Mouse (Mus musculus): ENCODE measurements around the gene Gm3298. TPM values are rescaled to one million over a fixed set of nuclear protein-coding genes. Genes with fewer than 3 reads are reported as not detected.

Gene Gm3298
- total RNA-seq (2023; ENCODE audit: inconsistent age) = not detected in 4 replicates

DNA sequence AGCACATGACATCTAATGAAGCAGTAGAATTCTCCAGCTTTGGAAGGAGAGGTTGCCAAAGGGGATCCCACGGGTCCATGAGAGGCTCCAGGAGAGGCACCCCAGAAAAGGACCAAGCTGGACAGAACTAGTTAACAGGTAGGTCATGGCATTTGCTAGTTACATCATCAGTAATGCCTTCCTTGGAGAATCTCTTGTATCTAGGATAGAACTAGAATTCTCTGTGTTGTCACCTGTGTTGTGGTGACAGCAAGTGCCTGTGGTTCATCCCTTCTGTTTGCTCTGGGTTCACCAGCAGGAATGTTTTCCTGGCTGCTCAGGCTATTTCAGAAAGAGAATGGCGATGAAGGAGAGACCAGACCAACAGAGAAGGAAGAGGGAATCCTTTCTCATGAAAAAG lies at the start of gene Gm3298:
Gene Gm3298 (plus strand): TSS at position 301 of the 400 bp plus-strand sequence.

DNA sequence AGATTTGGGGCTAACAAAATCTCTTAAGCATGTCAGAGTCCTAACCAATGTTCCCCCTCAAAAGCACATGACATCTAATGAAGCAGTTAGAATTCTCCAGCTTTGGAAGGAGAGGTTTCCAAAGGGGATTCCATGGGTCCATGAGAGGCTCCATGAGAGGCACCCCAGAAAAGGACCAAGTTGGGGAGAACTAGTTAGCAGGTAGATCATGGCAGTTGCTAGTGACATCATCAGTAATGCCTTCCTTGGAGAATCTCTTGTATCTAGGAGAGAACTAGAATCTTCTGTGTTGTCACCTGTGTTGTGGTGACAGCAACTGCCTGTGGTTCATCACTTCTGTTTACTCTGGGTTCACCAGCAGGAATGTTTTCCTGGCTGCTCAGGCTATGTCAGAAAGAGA lies 32.1 kb upstream of the Gm3298 start, which contains the start of gene Gm8297:
Gene Gm8297 (plus strand): TSS at position 301 of the 400 bp plus-strand sequence.

DNA sequence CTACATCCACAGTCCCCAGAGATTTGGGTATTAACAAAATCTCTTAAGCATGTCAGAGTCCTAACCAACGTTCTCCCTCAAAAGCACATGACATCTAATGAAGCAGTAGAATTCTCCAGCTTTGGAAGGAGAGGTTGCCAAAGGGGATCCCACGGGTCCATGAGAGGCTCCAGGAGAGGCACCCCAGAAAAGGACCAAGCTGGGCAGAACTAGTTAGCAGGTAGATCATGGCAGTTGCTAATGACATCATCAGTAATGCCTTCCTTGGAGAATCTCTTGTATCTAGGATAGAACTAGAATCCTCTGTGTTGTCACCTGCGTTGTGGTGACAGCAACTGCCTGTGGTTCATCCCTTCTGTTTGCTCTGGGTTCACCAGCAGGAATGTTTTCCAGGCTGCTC lies 34.6 kb downstream of the Gm3298 start, which contains the start of gene 4930555G01Rik:
Gene 4930555G01Rik (plus strand): TSS at position 301 of the 400 bp plus-strand sequence.

Other genes with a start within 250 kb of the Gm3298 start
- not detected in 4 replicates for gene Gm9602, start 239.6 kb upstream of the Gm3298 start, total RNA-seq (2023; ENCODE audit: inconsistent age)
- not detected in 4 replicates for gene Gm3269, start 177.8 kb upstream of the Gm3298 start, total RNA-seq (2023; ENCODE audit: inconsistent age)
- not detected in 4 replicates for gene Gm3264, start 160.3 kb upstream of the Gm3298 start, total RNA-seq (2023; ENCODE audit: inconsistent age)
- gene Gm3278, start 123.5 kb upstream of the Gm3298 start, total RNA-seq (2023; ENCODE audit: inconsistent age) = not detected in 4 replicates
- gene Gm8297, start 32.0 kb upstream of the Gm3298 start, total RNA-seq (2023; ENCODE audit: inconsistent age) = not detected in 4 replicates
- gene 4930555G01Rik, start 34.7 kb downstream of the Gm3298 start, total RNA-seq (2023; ENCODE audit: inconsistent age) = not detected in 4 replicates
- gene Gm8281, start 55.1 kb downstream of the Gm3298 start, total RNA-seq (2023; ENCODE audit: inconsistent age) = not detected in 4 replicates
- not detected in 4 replicates for gene Gm8279, start 115.6 kb downstream of the Gm3298 start, total RNA-seq (2023; ENCODE audit: inconsistent age)
- not detected in 4 replicates for gene Gm3317, start 148.6 kb downstream of the Gm3298 start, total RNA-seq (2023; ENCODE audit: inconsistent age)
- not detected in 4 replicates for gene Gm8271, start 169.9 kb downstream of the Gm3298 start, total RNA-seq (2023; ENCODE audit: inconsistent age)
- gene Gm3526, start 244.7 kb downstream of the Gm3298 start, total RNA-seq (2023; ENCODE audit: inconsistent age) = not detected in 4 replicates